Mouse (Mus musculus) brain, embryonic 14.5 days (tissue): ENCODE results near the gene Snrnp40.

Experiments
- CTCF ChIP-seq: fragments of 200-500 bp; IDR thresholded peaks from 2 replicates; pipeline ENCODE4 v1.5.1; 2012; ENCODE audit warnings: inconsistent platforms, mild to moderate bottlenecking, moderate library complexity, borderline replicate concordance; ENCODE audit not compliant: insufficient read depth, insufficient read length; ENCODE audit errors: extremely low read depth
- POLR2A ChIP-seq: fragments of 200-500 bp; IDR thresholded peaks from 2 replicates; pipeline ENCODE4 v1.6.1; 2012; ENCODE audit warnings: mild to moderate bottlenecking, inconsistent platforms, borderline replicate concordance; ENCODE audit not compliant: poor library complexity, insufficient read depth, insufficient read length, severe bottlenecking; ENCODE audit errors: extremely low read depth

DNA sequence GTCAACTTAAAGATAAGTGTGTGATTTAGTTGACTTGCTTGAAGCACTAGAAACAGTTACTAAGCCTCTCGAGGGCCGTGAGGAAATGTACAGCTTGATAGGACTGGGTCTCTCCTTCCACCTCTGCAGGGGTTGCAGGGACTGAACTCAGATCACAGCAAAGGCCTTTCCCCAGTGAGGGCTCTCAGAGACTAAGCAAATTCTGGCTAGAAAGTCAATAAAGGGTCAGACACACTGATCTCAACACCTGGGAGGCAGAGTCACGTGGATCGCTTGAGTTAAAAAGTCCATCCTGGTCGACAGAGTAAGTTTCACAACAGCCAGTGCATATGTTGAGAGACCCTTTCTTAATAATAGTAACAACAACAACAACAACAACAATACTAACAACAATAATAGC lies 24.1 kb upstream of the Snrnp40 start:
- TF ChIP-seq CTCF, result no peak
- TF ChIP-seq POLR2A, result no peak
